Mouse (Mus musculus) ES-Bruce4 (cell line): ENCODE measurements at regions not wholly inside any gene's neighbourhood (a gene's known extent, or its start where the extent isn't known, plus 50 kb on each side); places are given as distances from the start of the nearest gene placed in this dataset.
"Not testable (repeated sequence)": the region's sequence is repeated elsewhere in the genome, so short reads cannot be mapped to it uniquely, and the experiment has no call there.

ENCODE experiments used
- H3K27ac ChIP-seq: 2 replicates; pipeline ENCODE4 v1.5.1; 2012; ENCODE audit warnings: low read length, inconsistent platforms; ENCODE audit not compliant: insufficient read depth
- H3K27me3 ChIP-seq: 2 replicates; pipeline ENCODE4 v1.6.1; 2012; ENCODE audit warnings: mild to moderate bottlenecking, low read length, inconsistent platforms; ENCODE audit not compliant: control insufficient read depth, poor library complexity, insufficient read depth, severe bottlenecking
- H3K36me3 ChIP-seq: 2 replicates; pipeline ENCODE4 v1.6.1; 2012; ENCODE audit warnings: inconsistent platforms, mild to moderate bottlenecking, low read length, moderate library complexity; ENCODE audit not compliant: control insufficient read depth, poor library complexity, insufficient read depth, severe bottlenecking
- H3K4me1 ChIP-seq: one replicate; pipeline ENCODE4 v1.8.1; 2011; ENCODE audit warnings: low read length; ENCODE audit not compliant: control insufficient read depth, insufficient read depth
- H3K4me3 ChIP-seq: 2 replicates; pipeline ENCODE4 v1.5.1; 2011; ENCODE audit warnings: low read depth, mild to moderate bottlenecking, low read length
- H3K9ac ChIP-seq: 2 replicates; pipeline ENCODE4 v1.6.1; 2012; ENCODE audit warnings: low read depth, mild to moderate bottlenecking, inconsistent platforms; ENCODE audit not compliant: poor library complexity, severe bottlenecking
- H3K9me3 ChIP-seq: replicated peaks from 2 replicates; pipeline ENCODE4 v1.6.1; 2012; ENCODE audit warnings: mild to moderate bottlenecking, low read length, inconsistent platforms; ENCODE audit not compliant: control insufficient read depth, poor library complexity, insufficient read depth, severe bottlenecking
- CTCF ChIP-seq: IDR thresholded peaks from one replicate; pipeline ENCODE4 v1.8.1; 2011; ENCODE audit warnings: low read depth, low read length
- EP300 ChIP-seq: IDR thresholded peaks from 2 replicates; pipeline ENCODE4 v1.6.1; 2011; ENCODE audit warnings: low read depth, low read length; ENCODE audit not compliant: insufficient read depth
- POLR2A ChIP-seq: IDR thresholded peaks from one replicate; pipeline ENCODE4 v1.8.1; 2011; ENCODE audit warnings: low read length; ENCODE audit not compliant: insufficient read depth

GRCm38 (mm10) chr12:107184426-107184825, 304.0 kb upstream of the 3110018I06Rik start:
- Histone ChIP-seq H3K36me3 (no peaks in the 10 kb centered on the region), H3K27me3 (no peaks in the 10 kb centered on the region), H3K9ac (no peak overlapping the region), H3K4me1 (no peaks in the 10 kb centered on the region), H3K27ac (no peak overlapping the region), H3K9me3 (no peaks in the 10 kb centered on the region), H3K4me3 (no peak overlapping the region)
- no peak for TF ChIP-seq EP300
- no peak for TF ChIP-seq POLR2A
- TF ChIP-seq CTCF = no peak

- Histone ChIP-seq H3K4me3 (no peak overlapping the region), H3K27ac (no peak overlapping the region), H3K27me3 (no peaks in the 10 kb centered on the region), H3K9me3 (no peaks in the 10 kb centered on the region), H3K36me3 (no peaks in the 10 kb centered on the region), H3K4me1 (no peaks in the 10 kb centered on the region), H3K9ac (no peak overlapping the region)
- TF ChIP-seq EP300 (no peak), CTCF (no peak), POLR2A (no peak)
Observed at GRCm38 (mm10) chr12:107186361-107186760, 302.1 kb upstream of the 3110018I06Rik start.

- H3K27ac ChIP-seq = no peak overlapping the region
- no peak overlapping the region for H3K9ac ChIP-seq
- TF ChIP-seq POLR2A (no peak), EP300 (no peak), CTCF (no peak)
- no peaks in the 10 kb centered on the region for H3K36me3 ChIP-seq
- no peaks in the 10 kb centered on the region for H3K4me1 ChIP-seq
- H3K4me3 ChIP-seq = no peak overlapping the region
- H3K9me3 ChIP-seq = no peaks in the 10 kb centered on the region
- no peaks in the 10 kb centered on the region for H3K27me3 ChIP-seq
Observed at GRCm38 (mm10) chr12:107188055-107188454, 300.4 kb upstream of the 3110018I06Rik start.

DNA sequence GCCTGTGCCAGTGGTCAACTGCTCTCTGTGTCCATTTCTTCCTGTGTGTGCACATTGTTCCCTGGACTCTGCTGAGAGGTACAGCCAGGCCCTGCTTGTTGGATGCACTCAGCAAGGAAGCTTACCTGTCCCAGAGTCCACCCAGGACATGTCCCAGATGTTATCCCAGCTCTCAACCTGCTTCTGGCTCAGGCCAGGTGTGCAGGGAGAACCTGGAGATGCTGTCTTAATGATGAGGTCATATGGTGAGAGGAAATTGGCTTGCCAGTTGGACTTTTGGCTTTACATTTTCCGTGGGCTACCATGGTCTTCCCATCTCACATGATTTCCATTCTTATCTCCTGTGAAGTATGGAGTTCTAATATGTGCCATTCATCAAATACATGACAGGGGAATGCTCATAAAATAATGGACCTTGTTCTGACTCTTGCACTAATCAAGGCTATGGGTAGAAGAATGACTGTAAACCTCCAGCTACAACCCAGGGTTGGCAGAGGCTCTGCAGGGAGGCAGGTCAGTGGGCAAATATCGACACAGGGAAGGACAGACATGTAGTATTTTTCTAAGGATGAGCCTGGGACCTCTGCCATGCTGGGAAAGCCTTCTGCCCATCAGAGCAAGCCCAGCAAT, 289.9 kb upstream of the 3110018I06Rik start:
- no peaks in the 10 kb centered on the region for H3K4me1 ChIP-seq
- H3K27me3 ChIP-seq = no peaks in the 10 kb centered on the region
- H3K36me3 ChIP-seq = no peaks in the 10 kb centered on the region
- TF ChIP-seq CTCF (no peak), EP300 (no peak), POLR2A (no peak)
- H3K4me3 ChIP-seq = no peak overlapping the region
- H3K27ac ChIP-seq = no peak overlapping the region
- no peak overlapping the region for H3K9ac ChIP-seq
- H3K9me3 ChIP-seq = no peaks in the 10 kb centered on the region

- no peaks in the 10 kb centered on the region for H3K27me3 ChIP-seq
- no peak overlapping the region for H3K9ac ChIP-seq
- TF ChIP-seq POLR2A = no peak
- TF ChIP-seq CTCF = no peak
- no peak for TF ChIP-seq EP300
- no peak overlapping the region for H3K4me3 ChIP-seq
- H3K9me3 ChIP-seq = no peaks in the 10 kb centered on the region
- no peaks in the 10 kb centered on the region for H3K36me3 ChIP-seq
- H3K4me1 ChIP-seq = no peaks in the 10 kb centered on the region
- H3K27ac ChIP-seq = no peak overlapping the region
Observed at GRCm38 (mm10) chr12:107200903-107201302, 287.5 kb upstream of the 3110018I06Rik start.

DNA sequence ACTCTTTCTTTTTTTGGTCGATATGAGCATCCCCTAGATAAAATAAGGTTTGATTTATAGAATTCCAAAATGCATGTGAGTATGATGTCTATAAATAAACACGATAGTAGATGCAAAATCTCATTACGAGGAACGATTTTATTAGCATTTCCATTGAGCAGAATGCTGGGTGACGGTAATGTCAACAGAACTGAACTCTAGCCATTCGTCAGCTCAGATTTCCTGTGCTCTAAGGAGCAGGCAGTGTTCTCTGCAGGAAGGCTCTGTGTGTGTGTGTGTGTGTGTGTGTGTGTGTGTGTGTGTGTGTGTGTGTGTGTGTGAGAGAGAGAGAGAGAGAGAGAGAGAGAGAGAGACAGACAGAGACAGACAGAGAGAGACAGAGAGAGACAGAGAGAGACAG, 279.6 kb upstream of the 3110018I06Rik start:
- H3K27ac ChIP-seq, H3K9me3 ChIP-seq, H3K9ac ChIP-seq, H3K27me3 ChIP-seq, H3K36me3 ChIP-seq, H3K4me1 ChIP-seq, H3K4me3 ChIP-seq: not testable (repeated sequence)
